Mouse (Mus musculus) stomach, postnatal 0 days (tissue): ENCODE data around the gene Adk.

Experiments used
- CTCF ChIP-seq: IDR thresholded peaks from 2 replicates; pipeline ENCODE4 v1.5.1; 2016; ENCODE audit warnings: antibody characterized with exemption, low read depth, mild to moderate bottlenecking, moderate library complexity
- EP300 ChIP-seq: optimal IDR thresholded peaks from 2 replicates; pipeline ENCODE3; 2016; ENCODE audit warnings: antibody characterized with exemption

- TF ChIP-seq CTCF (no peak), EP300 (no peak)
Observed at GRCm38 (mm10) chr14:21433415-21433814, 381.0 kb downstream of the Adk start.
